Mouse (Mus musculus) heart, embryonic 10.5 days (tissue): ENCODE measurements around the gene Cct8l1. TPM values are rescaled to one million over a fixed set of nuclear protein-coding genes. Genes with fewer than 3 reads are reported as not detected.
A peak's percentile ranks its signal among the peaks of the same experiment; 100 is the strongest.

Experiments used
- DNase-seq: peaks from one replicate; pipeline ENCODE4 v3.0.0-alpha.2; 2017; ENCODE audit warnings: low spot score
- H3K27ac ChIP-seq: fragments of 300-500 bp; sonication (generic); 2 replicates; pipeline ENCODE4 v1.5.1; 2016; ENCODE audit warnings: mild to moderate bottlenecking
- H3K27me3 ChIP-seq: fragments of 300-500 bp; sonication (generic); 2 replicates; pipeline ENCODE4 v1.6.1; 2016; ENCODE audit warnings: mild to moderate bottlenecking; ENCODE audit not compliant: poor library complexity, insufficient read depth, severe bottlenecking
- H3K36me3 ChIP-seq: fragments of 300-500 bp; sonication (generic); 2 replicates; pipeline ENCODE4 v1.6.1; 2016; ENCODE audit warnings: mild to moderate bottlenecking, moderate library complexity
- H3K4me1 ChIP-seq: fragments of 300-500 bp; sonication (generic); 2 replicates; pipeline ENCODE4 v1.6.1; 2016; ENCODE audit warnings: mild to moderate bottlenecking
- H3K4me3 ChIP-seq: fragments of 300-500 bp; sonication (generic); 2 replicates; pipeline ENCODE4 v1.5.1; 2016; ENCODE audit warnings: mild to moderate bottlenecking, moderate library complexity
- H3K9me3 ChIP-seq: fragments of 300-500 bp; sonication (generic); 2 replicates; pipeline ENCODE4 v1.6.1; 2016; ENCODE audit warnings: mild to moderate bottlenecking, moderate library complexity
- WGBS: fragments of 180-500 bp; shearing (Covaris S2); methylation state at CpG from one replicate; pipeline ENCODE4 v1.1.7; 2016; 5-methylcytosine and 5-hydroxymethylcytosine counted together
- polyA plus RNA-seq: library from polyadenylated mRNA; unstranded; fragments of >200 nt; fragmentation: Nextera tagmentation; extraction: Ambion mirVana; gene quantifications from 2 replicates; pipeline ENCODE4 v1.2.1, GENCODE M21; 2016

The Cct8l1 gene
- polyA plus RNA-seq, 1 experiment from 2014 or later = not detected

GRCm38 (mm10) chr5:25535566-25535965 is 19.7 kb downstream of the Cct8l1 start:
- Histone ChIP-seq H3K27ac (no peak overlapping the region), H3K4me1 (peaks cover 3% of the 10 kb centered on the region; the same call in 1 of the 2 replicates), H3K4me3 (no peak overlapping the region), H3K9me3 (no peaks in the 10 kb centered on the region), H3K27me3 (no peaks in the 10 kb centered on the region), H3K36me3 (no peaks in the 10 kb centered on the region)
- DNase-seq = peak; percentile 58
- WGBS = 79% methylated on average over 2 of the region's 2 CpGs

GRCm38 (mm10) chr5:25536451-25536850 is 20.6 kb downstream of the Cct8l1 start:
- Histone ChIP-seq H3K27ac (no peak overlapping the region), H3K36me3 (no peaks in the 10 kb centered on the region), H3K27me3 (no peaks in the 10 kb centered on the region), H3K4me1 (peaks cover 3% of the 10 kb centered on the region; the same call in 1 of the 2 replicates), H3K9me3 (no peaks in the 10 kb centered on the region), H3K4me3 (no peak overlapping the region)
- WGBS = 52% methylated on average over 2 of the region's 2 CpGs
- peak; percentile 28 for DNase-seq

- Histone ChIP-seq H3K27ac (no peak overlapping the region), H3K4me3 (no peak overlapping the region), H3K27me3 (no peaks in the 10 kb centered on the region), H3K9me3 (no peaks in the 10 kb centered on the region), H3K36me3 (no peaks in the 10 kb centered on the region), H3K4me1 (peaks cover 3% of the 10 kb centered on the region; the same call in 1 of the 2 replicates)
- peak; percentile 58 for DNase-seq
- WGBS = 33% methylated on average over 6 of the region's 6 CpGs
These were observed 21.1 kb downstream of the Cct8l1 start for GRCm38 (mm10) chr5:25536921-25537409.

DNA sequence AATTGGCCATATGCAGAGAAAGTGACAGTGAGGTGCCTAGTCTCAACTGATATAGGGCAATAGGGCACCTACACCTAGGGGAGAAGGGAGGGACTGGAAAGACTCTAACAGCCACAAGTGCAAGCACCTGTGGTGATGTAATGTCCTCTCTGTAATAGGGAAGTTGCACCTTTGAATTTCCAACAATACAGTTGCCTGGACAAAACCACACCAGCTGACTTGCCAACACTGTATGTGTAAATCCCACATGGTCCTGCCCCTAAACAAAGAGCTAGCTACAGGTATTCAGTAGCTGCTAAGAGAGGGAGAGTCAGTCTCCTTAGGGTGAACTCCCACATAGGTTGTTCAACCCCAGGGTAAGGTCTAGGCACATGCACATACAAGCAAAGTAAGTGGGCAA is 24.5 kb downstream of the Cct8l1 start:
- H3K4me1 ChIP-seq = no peaks in the 10 kb centered on the region; the same call in 1 of the 2 replicates
- peak; percentile 20 for DNase-seq
- H3K4me3 ChIP-seq = no peak overlapping the region
- H3K27me3 ChIP-seq = no peaks in the 10 kb centered on the region
- H3K27ac ChIP-seq = no peak overlapping the region
- no peaks in the 10 kb centered on the region for H3K36me3 ChIP-seq
- no peaks in the 10 kb centered on the region for H3K9me3 ChIP-seq

DNA sequence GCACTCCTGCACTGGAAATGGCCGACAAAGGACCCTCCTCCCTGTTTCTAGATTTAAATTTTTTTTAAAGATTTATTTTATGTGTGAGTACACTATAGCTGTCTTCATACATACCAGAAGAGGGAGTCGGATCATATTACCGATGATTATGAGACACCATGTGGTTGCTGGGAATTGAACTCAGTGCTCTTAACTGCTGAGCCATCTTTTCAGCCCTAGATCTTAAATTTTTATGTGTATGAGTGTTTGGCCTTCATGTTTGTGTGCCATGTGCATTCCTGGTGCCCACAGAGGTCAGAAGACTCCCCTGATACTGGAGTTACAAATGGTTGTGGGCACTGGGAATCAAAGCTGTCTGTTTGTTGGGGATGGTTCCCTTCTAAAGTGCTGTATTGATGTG is 25.1 kb downstream of the Cct8l1 start:
- 79% methylated on average over 3 of the region's 3 CpGs for WGBS

DNA sequence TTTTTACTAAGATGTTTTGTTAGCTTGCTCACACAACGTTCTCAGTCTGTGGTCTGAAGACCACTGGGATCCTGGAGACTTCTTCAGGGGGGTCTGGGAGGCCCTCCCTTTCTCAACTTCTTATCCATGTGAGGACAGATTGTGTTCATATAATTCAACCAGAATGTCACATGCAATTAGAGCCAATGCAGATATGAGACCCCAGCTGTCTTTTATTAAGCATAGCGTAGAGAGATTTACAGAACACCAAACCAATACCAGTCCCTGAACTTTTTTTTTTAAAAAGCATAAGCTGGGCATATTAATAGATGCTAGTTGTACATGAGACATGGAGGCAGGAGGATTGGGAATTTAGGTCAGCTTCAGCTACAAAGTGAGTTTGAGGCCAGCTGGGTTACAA is 25.8 kb downstream of the Cct8l1 start:
- DNase-seq = no peak
- no peak overlapping the region for H3K4me3 ChIP-seq
- H3K9me3 ChIP-seq = no peaks in the 10 kb centered on the region
- no peaks in the 10 kb centered on the region for H3K27me3 ChIP-seq
- no peaks in the 10 kb centered on the region; the same call in 1 of the 2 replicates for H3K4me1 ChIP-seq
- no peak overlapping the region for H3K27ac ChIP-seq
- H3K36me3 ChIP-seq = no peaks in the 10 kb centered on the region
- WGBS = 65% methylated on average over 2 of the region's 2 CpGs

More for the DNA sequence above, 25.1 kb downstream of the Cct8l1 start:
- no peaks in the 10 kb centered on the region; the same call in 1 of the 2 replicates for H3K4me1 ChIP-seq
- H3K4me3 ChIP-seq = no peak overlapping the region
- no peaks in the 10 kb centered on the region for H3K9me3 ChIP-seq
- peak; percentile 14 for DNase-seq
- H3K36me3 ChIP-seq = no peaks in the 10 kb centered on the region
- H3K27ac ChIP-seq = no peak overlapping the region
- no peaks in the 10 kb centered on the region for H3K27me3 ChIP-seq

GRCm38 (mm10) chr5:25544061-25544460 is 28.2 kb downstream of the Cct8l1 start:
- Histone ChIP-seq H3K27me3 (no peaks in the 10 kb centered on the region), H3K9me3 (no peaks in the 10 kb centered on the region), H3K36me3 (no peaks in the 10 kb centered on the region), H3K27ac (no peak overlapping the region), H3K4me3 (no peak overlapping the region), H3K4me1 (no peaks in the 10 kb centered on the region)
- 92% methylated on average over 3 of the region's 3 CpGs for WGBS
- no peak for DNase-seq

GRCm38 (mm10) chr5:25544566-25544965 is 28.7 kb downstream of the Cct8l1 start:
- no peaks in the 10 kb centered on the region for H3K9me3 ChIP-seq
- H3K4me3 ChIP-seq = no peak overlapping the region
- H3K4me1 ChIP-seq = no peaks in the 10 kb centered on the region
- DNase-seq = no peak
- WGBS = 82% methylated on average over 5 of the region's 5 CpGs
- no peaks in the 10 kb centered on the region for H3K36me3 ChIP-seq
- H3K27ac ChIP-seq = no peak overlapping the region
- no peaks in the 10 kb centered on the region for H3K27me3 ChIP-seq

- no peaks in the 10 kb centered on the region for H3K9me3 ChIP-seq
- WGBS = 79% methylated on average over 2 of the region's 2 CpGs
- DNase-seq = no peak
- no peaks in the 10 kb centered on the region for H3K4me1 ChIP-seq
- H3K27me3 ChIP-seq = no peaks in the 10 kb centered on the region
- no peak overlapping the region for H3K4me3 ChIP-seq
- H3K36me3 ChIP-seq = no peaks in the 10 kb centered on the region
- no peak overlapping the region for H3K27ac ChIP-seq
These were observed 31.0 kb downstream of the Cct8l1 start for GRCm38 (mm10) chr5:25546912-25547311.

DNA sequence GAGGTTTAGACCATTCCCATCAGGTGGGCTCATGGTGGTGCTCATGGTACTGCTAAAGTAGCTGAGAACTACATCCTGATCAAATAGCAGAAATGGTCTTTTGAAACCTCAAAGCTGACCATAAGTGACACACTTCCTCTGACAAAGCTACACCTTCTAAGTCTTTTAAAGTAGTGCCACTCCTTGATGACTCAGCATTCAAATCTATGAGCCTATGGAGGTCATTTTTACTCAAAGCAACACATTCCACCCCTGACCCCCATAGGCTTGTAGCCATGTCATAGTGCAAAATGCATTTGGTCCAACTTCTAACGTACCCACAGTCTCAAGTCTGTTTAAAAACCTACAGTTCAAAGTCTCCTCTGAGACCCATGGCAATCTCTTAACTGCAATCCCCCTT is 35.0 kb downstream of the Cct8l1 start:
- no peaks in the 10 kb centered on the region for H3K36me3 ChIP-seq
- 80% methylated on average over 1 of the region's 1 CpGs for WGBS

GRCm38 (mm10) chr5:25554210-25554609 is 38.3 kb downstream of the Cct8l1 start:
- 69% methylated on average over 1 of the region's 1 CpGs for WGBS
- Histone ChIP-seq H3K9me3 (no peaks in the 10 kb centered on the region), H3K27me3 (no peaks in the 10 kb centered on the region), H3K4me1 (no peaks in the 10 kb centered on the region), H3K4me3 (no peak overlapping the region), H3K27ac (no peak overlapping the region), H3K36me3 (no peaks in the 10 kb centered on the region)
- DNase-seq = no peak

More for the DNA sequence above, 35.0 kb downstream of the Cct8l1 start:
- Histone ChIP-seq H3K4me3 (no peak overlapping the region), H3K27me3 (no peaks in the 10 kb centered on the region), H3K4me1 (no peaks in the 10 kb centered on the region), H3K9me3 (no peaks in the 10 kb centered on the region), H3K27ac (no peak overlapping the region)
- DNase-seq = no peak

DNA sequence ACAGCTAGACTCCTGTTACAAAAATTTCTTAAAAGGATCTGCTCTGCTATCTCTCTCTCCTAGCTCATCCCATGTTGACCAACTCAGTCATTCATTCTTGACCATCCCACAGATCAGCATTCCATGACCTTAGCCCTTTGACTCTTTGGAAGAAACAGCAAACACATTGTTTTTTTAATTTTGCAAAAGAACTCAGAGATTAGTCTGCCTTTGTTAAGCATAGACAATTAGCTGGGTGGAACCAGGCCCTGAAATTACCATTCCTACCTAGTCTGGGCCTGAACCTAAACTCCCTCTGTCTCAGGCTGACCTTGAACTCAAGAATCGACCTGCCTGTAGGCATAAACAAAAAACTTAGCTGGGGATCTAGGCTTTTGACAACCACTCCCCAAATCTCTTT is 38.8 kb downstream of the Cct8l1 start:
- H3K4me3 ChIP-seq = no peak overlapping the region
- WGBS = 49% methylated on average over 1 of the region's 1 CpGs
- H3K4me1 ChIP-seq = no peaks in the 10 kb centered on the region
- no peak for DNase-seq
- no peaks in the 10 kb centered on the region for H3K9me3 ChIP-seq
- H3K27ac ChIP-seq = no peak overlapping the region
- H3K27me3 ChIP-seq = no peaks in the 10 kb centered on the region
- H3K36me3 ChIP-seq = no peaks in the 10 kb centered on the region

- no peak overlapping the region for H3K27ac ChIP-seq
- H3K9me3 ChIP-seq = no peaks in the 10 kb centered on the region
- H3K36me3 ChIP-seq = no peaks in the 10 kb centered on the region
- DNase-seq = no peak
- 87% methylated on average over 5 of the region's 5 CpGs for WGBS
- no peaks in the 10 kb centered on the region for H3K4me1 ChIP-seq
- no peak overlapping the region for H3K4me3 ChIP-seq
- H3K27me3 ChIP-seq = no peaks in the 10 kb centered on the region
These were observed 39.8 kb downstream of the Cct8l1 start for GRCm38 (mm10) chr5:25555684-25556083.

DNA sequence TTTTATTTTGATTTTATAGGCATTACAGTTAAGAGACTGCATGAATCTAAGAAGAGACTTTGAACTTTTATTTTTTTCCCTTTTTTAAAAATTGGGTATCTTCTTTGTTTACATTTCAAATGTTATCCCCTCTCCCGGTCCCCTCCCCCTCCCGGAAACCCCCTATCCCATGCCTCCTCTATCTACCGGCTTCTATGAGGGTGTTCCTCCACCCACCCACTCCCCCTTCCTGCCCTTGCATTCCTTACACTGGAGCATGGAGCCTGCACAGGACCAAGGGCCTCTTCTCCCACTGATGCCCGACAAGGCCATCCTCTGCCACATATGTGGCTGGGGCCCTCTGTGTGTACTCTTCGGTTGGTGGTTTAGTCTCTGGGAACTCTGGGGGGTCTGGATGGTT is 40.5 kb downstream of the Cct8l1 start:
- no peaks in the 10 kb centered on the region for H3K36me3 ChIP-seq
- no peaks in the 10 kb centered on the region for H3K9me3 ChIP-seq
- H3K4me3 ChIP-seq = no peak overlapping the region
- H3K27ac ChIP-seq = no peak overlapping the region
- H3K27me3 ChIP-seq = no peaks in the 10 kb centered on the region
- H3K4me1 ChIP-seq = no peaks in the 10 kb centered on the region
- 63% methylated on average over 5 of the region's 5 CpGs for WGBS
- DNase-seq = no peak
